In genomic region chr8:110604556-110604955, GRCm38 (mm10) we compare ENCODE assay signal across 8 mouse cellular contexts. TPM values are rescaled to one million over a fixed set of nuclear protein-coding genes. Genes with fewer than 3 reads are reported as not detected.
DNase-seq lines count a peak whose midpoint lies in the region; ATAC-seq and TF ChIP-seq lines count a peak whose summit lies in the region.

No protein-coding gene starts in this region.

- H3K27me3 ChIP-seq in G1E (ENCODE audit: insufficient read depth, low read length): peaks cover 8% of the 10 kb centered on the region

- no peak overlapping the region for H3K4me3 ChIP-seq in G1E (ENCODE audit: low read depth, low read length)

- no peaks in the 10 kb centered on the region for H3K9me3 ChIP-seq in G1E (replicated peaks)

- intact Hi-C loops in left cerebral cortex, postnatal 10 days (cut with DNase I): loop anchor here (5.0 to 10.0 kb wide), 2 partner anchors 112 to 480 kb away; no protein-coding TSS in a partner anchor

- TF ChIP-seq CTCF in G1E (IDR thresholded peaks at IDR 0.05; ENCODE audit: low read depth, low read length): peak; percentile 42; the same call in 1 of the 2 replicates

- no peaks in the 10 kb centered on the region for H3K4me1 ChIP-seq in G1E (ENCODE audit: insufficient read depth, low read depth, low read length)

- no peaks in the 10 kb centered on the region for H3K36me3 ChIP-seq in G1E (replicated peaks)

- ATAC-seq in G1E (ENCODE audit: extremely low read depth, insufficient number of reproducible peaks, low FRiP score, poor library complexity, severe bottlenecking): no peak

- peak; percentile 54 for DNase-seq in adrenal gland, postnatal 14 days
- DNase-seq in adrenal gland, adult 8-10 months: no peak
- DNase-seq in left cerebral cortex, adult 18-20 months (ENCODE audit: low spot score in 2 of 2): peak; percentile 45 to 48
- DNase-seq in left cerebral cortex, postnatal 10 days (ENCODE audit: extremely low spot score in 1 of 2, low spot score in 2 of 2): no peak
- peak; percentile 25 for DNase-seq in G1E (ENCODE audit: low spot score)
- peak; percentile 70 for DNase-seq in embryo, embryonic 11 days
- peak; percentile 56 for DNase-seq in lung, postnatal 10 days
- DNase-seq in testis, postnatal 14 days (ENCODE audit: low spot score): no peak

RNA-seq across cellular contexts. Expression of gene Vac14, which starts 13.8 kb away (rescaled TPM):
- 25.0 and 25.8 TPM in 2 replicates for total RNA-seq in adrenal gland, postnatal 14 days (2021)
- total RNA-seq in adrenal gland, adult 8-10 months (2022): 10 to 100 TPM; 30.9 to 34.8 (median 33.2) TPM
- total RNA-seq in left cerebral cortex, adult 18-20 months (2021): 10 to 100 TPM; 26.9 to 28.0 TPM
- total RNA-seq in left cerebral cortex, postnatal 10 days (2021): 10 to 100 TPM; 30.5 to 32.5 TPM
- total RNA-seq in G1E (2014; fragmentation: Nextera tagmentation): 48.5 and 52.1 TPM in 2 replicates
- 25.7 and 25.8 TPM in 2 replicates for total RNA-seq in G1E (2017)
- 70.1 and 75.2 TPM in 2 replicates for polyA plus RNA-seq in G1E (2012)

Comparison
In these comparisons a context has a peak if more than half of its experiments do, and no peak if none do; other contexts are left out.
1. DNase-seq: peak in adrenal gland, postnatal 14 days (single experiment), left cerebral cortex, adult 18-20 months (2 of 2), G1E (single experiment), embryo, embryonic 11 days (single experiment) and lung, postnatal 10 days (single experiment); none in adrenal gland, adult 8-10 months (single experiment), left cerebral cortex, postnatal 10 days (0 of 2) and testis, postnatal 14 days (single experiment).